Mouse (Mus musculus): ENCODE measurements around the gene Trmt10a. TPM values are rescaled to one million over a fixed set of nuclear protein-coding genes. Genes with fewer than 3 reads are reported as not detected.
A peak's percentile ranks its signal among the peaks of the same experiment; 100 is the strongest.

The Trmt10a gene
- polyA plus RNA-seq, 1 experiment from 2014 or later, result 11.9 TPM

DNA sequence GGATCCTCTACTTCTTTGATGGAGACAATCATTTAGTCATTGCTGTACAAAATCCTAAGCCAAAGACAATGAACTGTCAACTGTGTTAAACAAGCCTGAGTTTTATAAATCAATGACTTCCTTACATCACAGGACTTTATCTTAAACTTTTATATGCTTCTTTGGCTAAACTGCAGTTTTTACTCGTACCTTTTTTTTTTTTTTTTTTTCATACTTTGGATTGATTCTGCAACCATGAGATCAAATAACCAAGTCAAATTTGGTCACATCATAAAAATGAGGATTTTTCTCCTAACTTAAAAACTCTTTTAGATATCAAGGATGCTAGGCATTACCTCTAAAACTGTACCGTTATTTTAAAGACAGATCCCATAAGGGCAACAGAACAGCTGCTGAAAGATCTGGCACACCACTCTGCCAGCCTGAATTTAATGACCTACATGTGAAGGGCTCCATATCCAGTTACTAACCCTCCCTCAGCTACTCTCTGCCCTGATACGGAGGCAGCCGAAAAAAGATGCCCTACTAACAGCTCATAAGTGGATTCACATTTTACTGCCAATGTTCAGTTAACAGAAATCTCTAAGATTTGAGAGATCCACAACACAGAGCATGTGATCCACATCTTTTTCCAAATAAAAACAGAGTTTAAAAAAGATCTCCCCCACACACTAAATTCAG lies 1.1 kb upstream of the Trmt10a start:
- H3K9me3 ChIP-seq, result no peaks in the 10 kb centered on the region
- no peak overlapping the region for H3K9ac ChIP-seq
- ATAC-seq (ENCODE audit: low FRiP score, low read depth), result no peak
- no peaks in the 10 kb centered on the region for H3K27me3 ChIP-seq (replicated peaks)
- no peak overlapping the region for H3K27ac ChIP-seq
- no peak overlapping the region for H3K4me3 ChIP-seq
- peak overlapping the region; percentile 43 for H3K4me2 ChIP-seq (replicated peaks)
- WGBS, result 70% methylated on average over 4 of the region's 4 CpGs
- H3K4me1 ChIP-seq, result peaks cover 3% of the 10 kb centered on the region; the same call in 1 of the 2 replicates
- no peaks in the 10 kb centered on the region for H3K36me3 ChIP-seq

DNA sequence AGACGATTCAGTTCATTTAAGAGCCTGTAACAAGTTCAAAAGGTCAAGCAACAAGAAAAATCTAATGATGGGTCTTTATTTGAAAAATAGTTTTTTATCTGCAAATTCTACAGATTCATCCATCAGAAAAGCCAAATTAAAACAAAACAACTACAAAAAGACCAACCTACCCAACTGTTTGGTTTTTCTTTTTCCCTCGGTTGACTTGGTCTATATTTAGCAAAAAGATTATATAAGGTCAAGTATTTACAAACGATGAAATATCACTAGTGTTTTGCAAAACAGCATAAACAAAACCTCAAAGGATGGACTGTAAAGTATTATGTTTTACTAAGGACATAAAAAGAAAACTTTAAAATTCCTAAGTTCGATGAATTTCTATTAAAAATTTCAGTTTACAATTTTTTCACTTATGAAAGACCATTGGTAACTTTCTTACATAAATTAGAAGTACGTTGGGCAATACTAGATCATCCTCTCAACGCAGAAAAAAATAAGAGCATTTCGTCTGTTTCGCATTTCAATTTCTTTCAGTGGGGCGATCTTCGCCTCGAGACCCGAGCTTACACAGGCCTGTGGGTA lies 424 bp upstream of the Trmt10a start:
- Histone ChIP-seq H3K4me1 (peaks cover 3% of the 10 kb centered on the region; the same call in 1 of the 2 replicates), H3K9ac (peak overlapping the region; percentile 66; the same call in 1 of the 2 replicates), H3K27ac (peak overlapping the region; percentile 93; the same call in 1 of the 2 replicates), H3K36me3 (no peaks in the 10 kb centered on the region), H3K4me2 (replicated peaks) (peak overlapping the region; percentile 71), H3K9me3 (no peaks in the 10 kb centered on the region), H3K27me3 (replicated peaks) (no peaks in the 10 kb centered on the region), H3K4me3 (peak overlapping the region; percentile 61)
- WGBS, result 9% methylated on average over 12 of the region's 12 CpGs
- no peak for ATAC-seq (ENCODE audit: low FRiP score, low read depth)

DNA sequence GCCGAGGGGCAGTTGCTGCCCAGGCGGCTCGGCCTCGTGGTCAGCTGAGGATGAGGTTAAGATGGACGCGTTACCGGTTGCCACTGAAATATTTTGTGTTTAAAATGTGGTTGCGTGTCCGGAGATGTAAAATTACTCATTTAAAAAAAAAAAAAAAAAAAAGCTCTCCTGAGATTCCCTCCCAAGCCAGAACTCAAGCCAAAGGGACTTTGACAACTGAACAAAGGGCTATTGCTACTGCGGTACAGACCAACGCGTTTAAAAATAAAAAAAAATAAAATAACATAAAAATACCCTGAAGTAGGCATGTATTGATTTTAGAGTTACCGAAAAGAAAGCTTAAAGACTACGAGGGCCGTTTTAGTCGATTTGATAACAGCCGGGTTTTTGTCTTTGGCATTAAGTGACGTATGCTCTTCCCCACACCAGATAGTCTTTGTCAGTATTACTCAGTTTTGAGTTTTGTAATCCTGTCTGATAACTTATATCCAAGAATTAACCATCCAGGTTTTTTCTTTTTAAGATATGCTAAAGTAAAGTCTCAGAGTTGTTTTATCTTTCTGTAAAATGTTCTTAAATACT lies 903 bp downstream of the Trmt10a start:
- Histone ChIP-seq H3K9me3 (no peaks in the 10 kb centered on the region), H3K27ac (peak overlapping the region; percentile 93), H3K4me1 (peaks cover 3% of the 10 kb centered on the region; the same call in 1 of the 2 replicates), H3K36me3 (peaks cover 5% of the 10 kb centered on the region), H3K9ac (peak overlapping the region; percentile 66), H3K27me3 (replicated peaks) (no peaks in the 10 kb centered on the region), H3K4me3 (peak overlapping the region; percentile 61), H3K4me2 (replicated peaks) (peak overlapping the region; percentile 71)
- under 1% methylated on average over 18 of the region's 18 CpGs for WGBS
- 0 out of 2 replicates have a peak, but pooled peaks have one; percentile 10 for ATAC-seq (ENCODE audit: low FRiP score, low read depth)

DNA sequence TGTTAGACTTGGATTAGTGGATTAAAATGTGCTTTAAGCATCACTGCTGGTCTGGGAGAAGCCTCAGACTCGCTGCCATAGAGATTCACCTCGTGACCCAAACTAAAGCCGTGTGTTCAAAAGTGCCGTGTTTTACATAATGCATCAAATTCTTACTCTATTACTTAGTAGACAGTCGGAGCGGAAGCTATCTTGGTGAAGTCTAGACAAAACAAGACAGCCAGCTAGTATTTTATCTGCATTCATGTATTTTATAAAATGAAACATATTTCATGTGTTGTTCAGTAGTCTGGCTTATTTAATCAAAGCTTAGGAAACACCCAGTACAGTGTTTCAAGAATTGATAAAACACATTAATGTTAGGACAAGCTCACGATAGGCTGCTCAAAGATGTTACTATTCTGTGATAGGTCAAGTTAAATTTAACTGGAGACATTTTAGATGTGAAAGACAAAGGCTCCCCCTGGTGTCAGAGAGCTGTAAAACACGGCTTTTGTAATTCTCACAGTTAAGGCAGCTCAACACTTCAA lies 1.5 kb downstream of the Trmt10a start, which contains the start of gene Mttp:
Gene Mttp (minus strand): TSS at position 327 of the 530 bp plus-strand sequence.
- no peak for ATAC-seq (ENCODE audit: low FRiP score, low read depth)
- peak within 1 kb of the TSS; percentile 71 for H3K4me2 ChIP-seq (replicated peaks)

DNA sequence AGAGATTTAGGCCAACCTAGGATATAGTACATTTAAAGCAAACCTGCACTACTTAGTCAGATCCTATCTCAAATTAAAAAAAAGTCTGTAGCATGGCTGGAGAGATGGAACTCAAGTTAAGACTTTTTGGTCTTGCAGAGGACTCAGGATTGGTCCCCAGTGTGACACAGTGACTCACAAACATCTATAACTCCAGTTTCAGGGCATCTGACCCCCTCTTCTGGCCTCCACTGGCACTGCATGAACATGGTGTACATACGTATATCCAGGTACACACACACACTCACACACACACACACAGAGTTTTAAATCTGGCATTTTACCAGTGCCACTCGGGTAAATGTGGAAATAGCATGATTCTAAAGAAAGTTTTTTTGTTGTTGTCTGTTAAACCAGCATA lies 5.6 kb downstream of the Trmt10a start:
- no peak overlapping the region for H3K27ac ChIP-seq
- no peak overlapping the region for H3K4me2 ChIP-seq (replicated peaks)
- H3K9ac ChIP-seq, result no peak overlapping the region
- H3K9me3 ChIP-seq, result no peaks in the 10 kb centered on the region
- no peaks in the 10 kb centered on the region for H3K4me1 ChIP-seq
- no peak for ATAC-seq (ENCODE audit: low FRiP score, low read depth)
- peaks cover 16% of the 10 kb centered on the region for H3K36me3 ChIP-seq
- no peaks in the 10 kb centered on the region for H3K27me3 ChIP-seq (replicated peaks)
- WGBS, result 97% methylated on average over 2 of the region's 2 CpGs
- no peak overlapping the region for H3K4me3 ChIP-seq

More for the DNA sequence above, 1.5 kb downstream of the Trmt10a start, which contains the start of gene Mttp:
- Histone ChIP-seq H3K27ac (peak within 1 kb of the TSS; percentile 93), H3K27me3 (replicated peaks) (no peaks in the 10 kb centered on the region), H3K4me1 (peaks cover 3% of the 10 kb centered on the region; the same call in 1 of the 2 replicates), H3K9me3 (no peaks in the 10 kb centered on the region), H3K4me3 (peak within 1 kb of the TSS; percentile 61), H3K9ac (peak within 1 kb of the TSS; percentile 66), H3K36me3 (peaks cover 10% of the 10 kb centered on the region)
- WGBS, result 6% methylated on average over 8 of the region's 8 CpGs

DNA sequence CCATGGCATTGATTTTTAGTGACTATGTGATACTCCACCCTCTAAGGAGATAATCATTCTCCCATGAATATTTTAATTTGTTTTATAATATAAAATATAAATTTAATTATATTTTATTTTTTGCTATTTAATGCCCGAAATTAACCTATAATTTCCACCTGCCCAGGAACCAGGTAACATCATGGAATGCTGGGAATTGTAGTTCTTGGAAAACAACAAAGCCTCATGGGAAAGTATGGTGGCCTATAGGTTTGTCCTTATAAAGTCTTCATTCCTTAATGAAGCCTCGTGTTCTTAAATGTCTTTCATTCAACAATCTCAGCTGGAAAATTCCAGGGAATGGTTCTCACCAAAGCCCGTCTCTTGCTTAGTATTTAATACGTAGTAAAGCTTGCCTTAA lies 11.8 kb downstream of the Trmt10a start:
- Histone ChIP-seq H3K4me1 (no peaks in the 10 kb centered on the region), H3K36me3 (peaks cover 9% of the 10 kb centered on the region; the same call in 1 of the 2 replicates), H3K4me3 (no peak overlapping the region), H3K27me3 (replicated peaks) (no peaks in the 10 kb centered on the region), H3K27ac (no peak overlapping the region), H3K4me2 (replicated peaks) (no peak overlapping the region), H3K9ac (no peak overlapping the region), H3K9me3 (no peaks in the 10 kb centered on the region)
- 93% methylated on average over 4 of the region's 4 CpGs for WGBS
- ATAC-seq (ENCODE audit: low FRiP score, low read depth), result no peak

DNA sequence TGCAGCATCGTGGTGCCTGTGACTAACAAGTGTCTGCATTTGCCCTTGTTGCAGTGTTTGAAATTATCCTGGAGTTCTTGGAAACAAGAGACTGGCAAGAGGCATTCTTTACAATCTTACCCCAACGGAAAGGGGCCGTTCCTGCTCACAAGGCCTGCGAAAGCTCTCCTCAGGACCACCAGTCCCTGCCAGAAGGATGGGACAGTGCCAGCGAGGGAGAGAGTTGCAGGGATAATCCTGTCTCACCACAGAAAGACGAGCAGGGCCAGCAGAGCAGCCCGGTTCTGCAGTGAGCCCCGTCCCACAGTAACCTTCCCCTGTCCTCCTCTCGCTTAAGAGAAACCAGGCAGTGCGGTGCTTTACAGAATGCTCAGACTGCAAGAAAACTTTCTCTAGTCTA lies 13.4 kb downstream of the Trmt10a start:
- no peaks in the 10 kb centered on the region for H3K4me1 ChIP-seq
- H3K27me3 ChIP-seq (replicated peaks), result no peaks in the 10 kb centered on the region
- H3K9ac ChIP-seq, result no peak overlapping the region
- no peak overlapping the region for H3K4me3 ChIP-seq
- H3K4me2 ChIP-seq (replicated peaks), result no peak overlapping the region
- WGBS, result 68% methylated on average over 10 of the region's 10 CpGs
- H3K9me3 ChIP-seq, result no peaks in the 10 kb centered on the region
- no peak overlapping the region for H3K27ac ChIP-seq
- ATAC-seq (ENCODE audit: low FRiP score, low read depth), result no peak
- H3K36me3 ChIP-seq, result peaks cover 9% of the 10 kb centered on the region; the same call in 1 of the 2 replicates

DNA sequence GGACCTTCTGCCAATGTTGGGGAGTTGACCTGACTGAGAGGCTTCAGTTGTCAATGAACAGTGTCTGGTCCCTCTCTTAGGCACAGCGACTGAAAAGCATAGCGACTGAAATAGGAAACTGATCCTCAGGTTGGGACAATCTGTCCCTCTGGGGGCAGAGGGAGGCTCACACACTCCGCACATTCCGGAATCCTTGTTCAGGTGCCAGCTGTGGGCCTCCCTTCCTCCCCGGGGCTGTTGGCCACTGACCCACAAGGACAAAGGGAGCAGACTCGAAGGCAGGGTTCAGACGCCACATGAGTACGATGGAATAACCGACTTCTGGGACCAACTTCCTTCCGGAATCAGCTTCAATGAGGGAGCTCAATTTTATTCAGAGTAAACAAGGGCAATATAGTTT lies 18.4 kb downstream of the Trmt10a start:
- H3K27ac ChIP-seq, result no peak overlapping the region
- H3K9me3 ChIP-seq, result no peaks in the 10 kb centered on the region
- H3K4me2 ChIP-seq (replicated peaks), result no peak overlapping the region
- 91% methylated on average over 10 of the region's 10 CpGs for WGBS
- no peak overlapping the region for H3K4me3 ChIP-seq
- no peaks in the 10 kb centered on the region for H3K4me1 ChIP-seq
- H3K9ac ChIP-seq, result no peak overlapping the region
- no peaks in the 10 kb centered on the region for H3K36me3 ChIP-seq
- H3K27me3 ChIP-seq (replicated peaks), result no peaks in the 10 kb centered on the region
- ATAC-seq (ENCODE audit: low FRiP score, low read depth), result no peak

DNA sequence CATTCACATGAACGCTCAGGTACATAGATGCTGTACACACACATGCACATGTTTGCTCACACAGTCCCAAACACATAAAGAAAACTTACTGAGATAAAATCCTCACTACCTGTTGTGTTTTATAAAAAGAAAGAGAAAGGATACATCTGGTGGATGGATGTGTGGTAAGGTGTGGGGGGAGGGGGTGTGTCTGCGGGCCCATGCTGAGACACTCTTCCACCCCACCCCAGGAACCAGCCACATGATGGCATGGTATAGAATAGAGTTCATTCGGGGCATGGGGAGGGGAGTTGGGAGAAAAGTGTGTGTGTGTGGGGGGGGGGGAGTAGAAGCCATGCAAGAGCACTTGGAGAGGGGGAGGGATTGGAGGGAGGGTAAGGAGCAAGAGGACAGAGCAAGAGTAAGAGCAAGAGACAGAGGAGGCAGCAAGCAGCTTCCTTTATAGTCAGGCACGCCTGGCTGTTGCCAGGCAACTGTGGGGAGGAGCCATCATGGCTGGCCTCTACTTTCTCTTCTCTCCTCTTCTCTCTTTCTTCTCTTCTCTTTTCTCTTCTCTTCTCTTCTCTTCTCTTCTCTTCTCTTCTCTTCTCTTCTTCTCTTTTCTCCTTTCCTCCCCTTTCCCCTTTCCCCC lies 19.4 kb downstream of the Trmt10a start:
- no peak; the same call in 1 of the 2 replicates for ATAC-seq (ENCODE audit: low FRiP score, low read depth)
- no peaks in the 10 kb centered on the region for H3K27me3 ChIP-seq (replicated peaks)
- H3K4me3 ChIP-seq, result no peak overlapping the region
- no peaks in the 10 kb centered on the region for H3K9me3 ChIP-seq
- H3K27ac ChIP-seq, result no peak overlapping the region
- no peaks in the 10 kb centered on the region for H3K4me1 ChIP-seq
- H3K36me3 ChIP-seq, result no peaks in the 10 kb centered on the region
- 57% methylated on average over 4 of the region's 4 CpGs for WGBS
- H3K9ac ChIP-seq, result no peak overlapping the region
- no peak overlapping the region for H3K4me2 ChIP-seq (replicated peaks)

DNA sequence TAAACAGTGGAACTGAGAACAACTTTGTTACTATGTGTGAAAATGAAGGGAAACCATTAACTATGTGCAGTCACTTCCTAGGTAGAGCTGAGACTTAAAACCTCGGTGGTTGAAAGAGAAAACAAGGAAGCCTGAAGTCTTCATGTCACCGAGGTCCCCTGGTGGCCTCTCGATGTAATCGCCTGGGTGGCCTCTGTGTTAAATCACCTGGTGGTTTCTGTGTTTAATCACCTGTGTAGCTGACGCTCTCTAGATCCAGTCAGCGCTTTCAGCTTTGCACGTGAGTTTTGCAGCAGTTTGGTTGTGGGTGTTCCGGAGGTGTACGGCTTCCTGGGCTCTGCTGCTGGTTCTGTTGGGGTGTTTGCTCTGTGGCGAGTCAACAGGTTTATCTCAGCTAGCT lies 30.0 kb downstream of the Trmt10a start:
- no peaks in the 10 kb centered on the region for H3K4me1 ChIP-seq
- H3K9ac ChIP-seq, result no peak overlapping the region
- ATAC-seq (ENCODE audit: low FRiP score, low read depth), result no peak
- H3K36me3 ChIP-seq, result no peaks in the 10 kb centered on the region
- no peak overlapping the region for H3K27ac ChIP-seq
- H3K27me3 ChIP-seq (replicated peaks), result no peaks in the 10 kb centered on the region
- no peaks in the 10 kb centered on the region for H3K9me3 ChIP-seq
- WGBS, result 84% methylated on average over 10 of the region's 10 CpGs
- no peak overlapping the region for H3K4me2 ChIP-seq (replicated peaks)
- H3K4me3 ChIP-seq, result no peak overlapping the region

DNA sequence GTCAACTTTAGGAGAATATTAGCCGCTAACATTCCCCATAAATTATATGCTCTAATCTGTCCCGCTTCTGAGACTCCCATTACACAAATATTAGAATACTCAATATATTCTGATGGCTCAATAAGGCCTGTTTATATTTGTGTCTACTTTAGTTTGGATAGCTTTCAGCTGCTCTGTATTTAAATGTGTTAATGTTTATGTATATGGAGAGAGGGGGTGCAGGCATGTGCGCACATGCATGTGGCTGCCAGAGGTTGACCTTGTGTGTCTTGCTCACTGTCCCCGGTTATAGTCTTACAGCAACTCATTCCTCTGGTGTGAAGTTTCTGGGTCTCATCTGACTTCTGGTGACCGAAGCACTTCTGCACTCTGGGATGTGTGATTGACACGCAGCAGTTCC lies 32.3 kb downstream of the Trmt10a start:
- Histone ChIP-seq H3K9me3 (no peaks in the 10 kb centered on the region), H3K36me3 (no peaks in the 10 kb centered on the region), H3K4me2 (replicated peaks) (no peak overlapping the region), H3K27ac (no peak overlapping the region), H3K4me3 (no peak overlapping the region), H3K9ac (no peak overlapping the region), H3K4me1 (no peaks in the 10 kb centered on the region), H3K27me3 (replicated peaks) (no peaks in the 10 kb centered on the region)
- 95% methylated on average over 6 of the region's 6 CpGs for WGBS
- ATAC-seq (ENCODE audit: low FRiP score, low read depth), result no peak

DNA sequence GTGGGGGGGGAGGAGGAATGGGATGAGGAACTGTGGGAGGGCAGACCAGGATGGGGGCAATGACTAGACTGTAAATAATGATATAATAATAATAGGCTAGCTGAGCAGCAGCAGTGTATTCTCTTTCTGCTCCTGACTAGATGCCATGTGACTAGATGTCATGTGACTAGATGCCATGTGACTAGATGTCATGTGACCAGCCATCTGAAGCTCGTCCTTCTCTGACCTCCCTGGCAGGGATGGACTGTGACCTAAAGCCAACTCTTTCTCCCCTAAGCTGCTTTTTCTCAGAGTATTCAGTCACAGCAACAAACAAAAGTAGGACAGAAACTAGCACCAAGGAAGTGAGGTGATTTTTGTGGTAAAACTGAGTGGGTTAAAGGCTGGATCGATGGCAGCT lies 38.8 kb downstream of the Trmt10a start:
- Histone ChIP-seq H3K9ac (no peak overlapping the region), H3K9me3 (no peaks in the 10 kb centered on the region), H3K27me3 (replicated peaks) (no peaks in the 10 kb centered on the region), H3K4me1 (peaks cover 5% of the 10 kb centered on the region), H3K27ac (no peak overlapping the region), H3K4me3 (no peak overlapping the region), H3K36me3 (no peaks in the 10 kb centered on the region), H3K4me2 (replicated peaks) (no peak overlapping the region)
- WGBS, result 89% methylated on average over 2 of the region's 2 CpGs
- ATAC-seq (ENCODE audit: low FRiP score, low read depth), result no peak
